Mouse (Mus musculus): ENCODE results near the gene Il1rap.

DNA sequence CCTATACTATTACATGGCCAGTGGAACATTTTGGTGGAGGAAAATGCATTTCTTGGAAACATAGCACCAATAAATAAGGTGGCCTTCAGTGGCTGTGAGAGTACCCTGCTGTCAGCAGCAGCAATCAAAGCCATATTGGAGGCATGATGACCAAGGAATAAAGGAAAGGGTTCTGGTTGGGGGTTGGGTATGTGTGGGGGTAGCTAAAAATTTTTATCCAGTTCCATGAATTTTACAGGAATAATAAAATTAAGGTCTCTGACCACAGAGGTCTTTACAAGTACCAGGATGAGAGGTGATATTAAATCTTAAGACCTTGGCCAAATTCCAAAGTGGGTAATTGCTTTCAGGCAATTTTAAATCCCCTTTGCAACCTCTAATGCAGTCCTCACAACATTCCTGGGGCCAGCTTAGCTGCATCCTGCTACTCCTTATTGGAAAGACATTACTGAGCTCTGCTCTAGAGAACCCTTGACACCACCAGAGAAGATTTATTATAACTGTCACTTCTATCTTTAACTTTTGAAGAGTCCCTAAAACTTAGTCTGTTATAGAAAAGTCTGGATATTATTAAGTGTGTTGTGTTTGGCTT lies 12.0 kb upstream of the Il1rap start:
- TF ChIP-seq CTCF (IDR thresholded peaks at IDR 0.05; ENCODE audit: insufficient read depth, low read depth, low read length) (no peak), POLR2A (IDR thresholded peaks at IDR 0.05; ENCODE audit: insufficient read depth, low read depth, low read length) (no peak)

Data from olfactory bulb, adult 2 months (tissue).